Mouse (Mus musculus): ENCODE measurements around the gene Dnlz. TPM values are rescaled to one million over a fixed set of nuclear protein-coding genes. Genes with fewer than 3 reads are reported as not detected.
A peak's percentile ranks its signal among the peaks of the same experiment; 100 is the strongest.

Dnlz gene
- total RNA-seq, 2 experiments from 2014 or later: 22.2 to 22.9 TPM

DNA sequence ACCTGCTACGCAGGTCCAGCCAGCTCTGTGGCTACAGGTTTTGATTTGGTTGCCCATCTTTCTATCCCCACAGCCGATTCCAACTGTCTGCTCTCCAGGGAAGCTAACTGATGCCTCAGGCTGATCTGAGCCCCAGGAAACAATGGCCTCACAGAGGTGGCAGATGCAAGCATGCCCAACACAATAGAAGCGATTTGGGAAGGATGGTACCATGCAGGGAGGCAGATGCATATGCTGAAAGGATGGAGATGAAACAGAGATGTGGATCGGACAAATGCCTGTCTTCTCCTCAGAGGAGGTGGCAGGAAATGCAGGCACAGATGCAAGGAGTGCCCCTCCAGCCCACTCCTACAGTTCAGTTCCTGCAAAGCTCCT, 53.1 kb downstream of the Dnlz start:
- DNase-seq: no peak

DNA sequence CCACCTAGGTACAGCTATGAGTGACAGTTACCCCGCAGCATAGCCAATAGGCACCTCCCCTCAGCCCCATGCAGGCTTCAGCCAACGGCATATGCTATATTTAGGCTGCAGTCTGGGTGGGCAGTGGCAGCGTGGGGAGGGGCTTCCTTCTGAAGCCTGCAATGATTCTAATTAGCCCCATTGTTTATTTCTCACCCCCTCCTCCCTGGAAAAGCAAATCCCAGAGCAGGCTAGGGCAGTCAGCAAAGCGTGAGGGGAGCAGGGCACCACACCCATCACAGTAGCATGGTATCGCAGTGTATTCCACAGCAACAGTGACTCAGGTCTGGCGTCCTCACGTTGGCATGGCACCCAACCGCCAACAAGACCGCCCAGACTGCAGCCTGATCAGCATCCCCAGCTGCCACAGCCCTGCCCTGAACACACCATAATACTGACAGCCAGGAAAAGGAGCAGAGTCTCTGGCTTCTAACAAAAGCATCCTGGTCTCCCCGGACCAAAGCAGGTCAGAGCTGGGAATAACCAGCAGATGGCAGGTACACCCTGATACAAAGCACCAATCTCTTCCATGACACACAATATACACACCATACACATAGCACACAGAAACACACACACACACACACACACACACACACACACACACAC, 53.6 kb downstream of the Dnlz start:
- DNase-seq: peak; percentile 52 to 57

Other genes with a start within 250 kb of the Dnlz start
- gene Nacc2, start 228.9 kb downstream of the Dnlz start, total RNA-seq (2021): 10 to 100 TPM; 33.3 to 40.1 TPM
- under 1 TPM in 1 of 2 experiments, not detected in 1; 0.69 TPM for gene Lhx3, start 143.8 kb downstream of the Dnlz start, total RNA-seq (2021)
- gene Qsox2, start 114.6 kb downstream of the Dnlz start, total RNA-seq (2021): 10 to 100 TPM; 20.5 to 21.0 TPM
- under 1 TPM; 0.36 to 0.46 TPM for gene Ccdc187, start 57.6 kb downstream of the Dnlz start, total RNA-seq (2021)
- 10 to 100 TPM; 14.5 to 14.7 TPM for gene Gpsm1, start 36.6 kb downstream of the Dnlz start, total RNA-seq (2021)
- gene Card9, start 8.8 kb upstream of the Dnlz start, total RNA-seq (2021): 1 to 10 TPM; 1.3 to 1.9 TPM
- gene Snapc4, start 28.5 kb upstream of the Dnlz start, total RNA-seq (2021): 10 to 100 TPM; 24.7 to 34.4 TPM
- gene Entr1, start 37.2 kb upstream of the Dnlz start, total RNA-seq (2021): 100 to 1,000 TPM in 1 of 2 experiments, 10 to 100 TPM in 1; 97.9 to 102 TPM
- 100 to 1,000 TPM; 142 to 145 TPM for gene Pmpca, start 37.2 kb upstream of the Dnlz start, total RNA-seq (2021)
- gene Inpp5e, start 57.1 kb upstream of the Dnlz start, total RNA-seq (2021): 10 to 100 TPM; 13.2 to 19.8 TPM
- 10 to 100 TPM; 63.2 to 63.3 TPM for gene Sec16a, start 93.1 kb upstream of the Dnlz start, total RNA-seq (2021)
- 10 to 100 TPM; 17.5 to 25.5 TPM for gene Notch1, start 164.6 kb upstream of the Dnlz start, total RNA-seq (2021)
- gene Egfl7, start 227.9 kb upstream of the Dnlz start, total RNA-seq (2021): 100 to 1,000 TPM in 1 of 2 experiments, 10 to 100 TPM in 1; 86.2 to 127 TPM
- not detected for gene Gm20532, start 234.5 kb upstream of the Dnlz start, total RNA-seq (2021)

All from adrenal gland, postnatal 36 days (tissue).